Mouse (Mus musculus) lung, postnatal 0 days (tissue): ENCODE data around the gene Pfdn6.

Experiments
- CTCF ChIP-seq: IDR thresholded peaks from 2 replicates; pipeline ENCODE4 v1.5.1; 2016; ENCODE audit warnings: antibody characterized with exemption, mild to moderate bottlenecking
- EP300 ChIP-seq: IDR thresholded peaks from 2 replicates; pipeline ENCODE4 v1.6.1; 2016; ENCODE audit warnings: antibody characterized with exemption, mild to moderate bottlenecking, control low read depth

- no peak for TF ChIP-seq EP300
- TF ChIP-seq CTCF, result no peak
Observed at GRCm38 (mm10) chr17:33908331-33909076, 31.6 kb downstream of the Pfdn6 start.
